Mouse (Mus musculus): Measurements from ENCODE around the gene Bfsp2.

The Bfsp2 gene

GRCm38 (mm10) chr9:103383576-103383975 lies 96.6 kb downstream of the Bfsp2 start:
- DNase-seq (ENCODE audit: low read depth, low spot score) = no peak

GRCm38 (mm10) chr9:103382989-103383388 lies 97.2 kb downstream of the Bfsp2 start:
- DNase-seq (ENCODE audit: low read depth, low spot score) = no peak

DNA sequence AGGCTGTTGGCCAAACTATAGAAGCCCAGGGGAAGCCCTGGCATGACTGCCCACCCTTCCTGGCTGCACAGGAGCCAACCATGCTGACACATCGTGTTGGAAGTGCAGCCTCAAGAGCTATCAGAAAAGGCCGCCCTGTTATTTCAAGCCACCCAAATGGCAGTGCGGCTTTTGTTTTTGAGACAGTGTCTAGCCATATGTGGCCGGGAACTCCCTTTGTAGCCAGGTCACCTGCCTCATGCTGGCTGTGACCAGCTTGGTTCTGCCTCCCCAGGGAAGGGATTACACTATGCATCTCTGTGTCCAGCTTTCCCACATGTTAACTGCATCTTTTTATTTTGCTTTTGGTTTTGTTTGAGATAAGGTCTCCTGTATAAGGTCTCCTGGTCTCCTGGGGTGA lies 99.7 kb downstream of the Bfsp2 start:
- DNase-seq (ENCODE audit: low read depth, low spot score) = no peak

- DNase-seq (ENCODE audit: low read depth, low spot score) = no peak
Measured at GRCm38 (mm10) chr9:103379199-103379598, 101.0 kb downstream of the Bfsp2 start.

- DNase-seq (ENCODE audit: low read depth, low spot score) = no peak
Measured at GRCm38 (mm10) chr9:103378686-103379085, 101.5 kb downstream of the Bfsp2 start.

GRCm38 (mm10) chr9:103376346-103377320 lies 103.6 kb downstream of the Bfsp2 start:
- no peak for DNase-seq (ENCODE audit: low read depth, low spot score)

Data from WW6 (cell line).